Comparison of ENCODE assay signal across 9 mouse cellular contexts in genomic region chr4:156200623-156201475, GRCm38 (mm10). TPM values are rescaled to one million over a fixed set of nuclear protein-coding genes. Genes with fewer than 3 reads are reported as not detected.
DNase-seq lines count a peak whose midpoint lies in the region; ATAC-seq and TF ChIP-seq lines count a peak whose summit lies in the region.
"Had no signal": no experiment of that assay in that cellular context is flagged by ENCODE, and none has a peak within 500 bp of the region (broad histone marks: within the 10 kb centered on the region; RNA-seq: fewer than 3 reads in every experiment).

Isg15 (minus strand) TSS chr4:156200818.

- TF ChIP-seq EP300 in liver, embryonic 14.5 days (IDR thresholded peaks at IDR 0.05; ENCODE audit: low read depth): no peak

- no peak within 1 kb of the TSS for H3K27ac ChIP-seq in embryonic facial prominence, embryonic 14.5 days (replicated peaks; ENCODE audit: low read depth, low read length)
- H3K27ac ChIP-seq in embryonic facial prominence, embryonic 10.5 days (replicated peaks): no peak within 1 kb of the TSS
- no peak within 1 kb of the TSS for H3K27ac ChIP-seq in liver, embryonic 14.5 days
- H3K27ac ChIP-seq: embryonic facial prominence, embryonic 12.5 days had no signal

- no peak for ATAC-seq in embryonic facial prominence, embryonic 14.5 days (ENCODE audit: low read depth)
- ATAC-seq in liver, embryonic 14.5 days (ENCODE audit: insufficient read depth): no peak

- peak; percentile 34 for DNase-seq in embryonic facial prominence, embryonic 14.5 days (ENCODE audit: low spot score)
- no peak for DNase-seq in embryonic facial prominence, embryonic 10.5 days (ENCODE audit: low spot score)
- peak; percentile 36 for DNase-seq in thymus, postnatal 14 days
- DNase-seq in thymus, postnatal 36 days: no peak
- no peak for DNase-seq in liver, embryonic 14.5 days (ENCODE audit: low read depth in 3 of 3, low spot score in 3 of 3)
- no peak for DNase-seq in right cerebral cortex, postnatal 14 days
- DNase-seq in right cerebral cortex, adult 18-20 months: no peak
- DNase-seq in left cerebral cortex, postnatal 4 days: no peak

- no peak within 1 kb of the TSS for H3K4me3 ChIP-seq in embryonic facial prominence, embryonic 14.5 days (ENCODE audit: low read depth, low read length)
- no peak within 1 kb of the TSS for H3K4me3 ChIP-seq in embryonic facial prominence, embryonic 10.5 days
- peak within 1 kb of the TSS in 1 of 2 experiments; percentile 29; a peak in 3 of 4 replicates for H3K4me3 ChIP-seq in liver, embryonic 14.5 days (ENCODE audit: insufficient read depth in 1 of 2, low read depth in 2 of 2, low read length in 2 of 2)
- H3K4me3 ChIP-seq: embryonic facial prominence, embryonic 12.5 days had no signal

- 54% methylated on average over 10 of the region's 10 CpGs for WGBS in embryonic facial prominence, embryonic 14.5 days
- 65% methylated on average over 10 of the region's 10 CpGs for WGBS in embryonic facial prominence, embryonic 10.5 days
- 40% methylated on average over 10 of the region's 10 CpGs for WGBS in liver, embryonic 14.5 days (ENCODE audit: insufficient replicate concordance)

- no peaks in the 10 kb centered on the region for H3K36me3 ChIP-seq in embryonic facial prominence, embryonic 14.5 days (ENCODE audit: control insufficient read depth, insufficient read depth, low read length)
- no peaks in the 10 kb centered on the region for H3K36me3 ChIP-seq in embryonic facial prominence, embryonic 10.5 days (replicated peaks)
- H3K36me3 ChIP-seq in liver, embryonic 14.5 days (replicated peaks; ENCODE audit: control insufficient read depth, insufficient read depth, low read depth): no peaks in the 10 kb centered on the region
- H3K36me3 ChIP-seq: embryonic facial prominence, embryonic 12.5 days had no signal

- intact Hi-C loops in left cerebral cortex, postnatal 4 days (cut with DNase I): no loop called here

- 0 out of 2 replicates have a peak within 1 kb of the TSS, but pooled peaks have one; percentile 10 for H3K4me2 ChIP-seq in embryonic facial prominence, embryonic 14.5 days (ENCODE audit: low read depth, low read length)
- peak within 1 kb of the TSS; percentile 49 for H3K4me2 ChIP-seq in liver, embryonic 14.5 days (ENCODE audit: low read depth)
- H3K4me2 ChIP-seq: embryonic facial prominence, embryonic 12.5 days had no signal

- no peak within 1 kb of the TSS for H3K9ac ChIP-seq in embryonic facial prominence, embryonic 14.5 days (ENCODE audit: low read depth, low read length)
- peak within 1 kb of the TSS; percentile 24; the same call in 1 of the 2 replicates for H3K9ac ChIP-seq in liver, embryonic 14.5 days (replicated peaks)
- H3K9ac ChIP-seq: embryonic facial prominence, embryonic 12.5 days had no signal

- H3K27me3 ChIP-seq in embryonic facial prominence, embryonic 14.5 days (replicated peaks; ENCODE audit: control insufficient read depth, insufficient read depth, low read length): peaks cover 16% of the 10 kb centered on the region
- H3K27me3 ChIP-seq in embryonic facial prominence, embryonic 10.5 days (replicated peaks; ENCODE audit: low read depth, poor library complexity, severe bottlenecking): peaks cover 43% of the 10 kb centered on the region
- peaks cover 44% of the 10 kb centered on the region for H3K27me3 ChIP-seq in liver, embryonic 14.5 days (ENCODE audit: control insufficient read depth, insufficient read depth, low read length)

- H3K9me3 ChIP-seq in embryonic facial prominence, embryonic 14.5 days (ENCODE audit: control insufficient read depth, low read length): no peaks in the 10 kb centered on the region
- no peaks in the 10 kb centered on the region for H3K9me3 ChIP-seq in embryonic facial prominence, embryonic 10.5 days
- no peaks in the 10 kb centered on the region for H3K9me3 ChIP-seq in liver, embryonic 14.5 days (ENCODE audit: control insufficient read depth, low read length)
- H3K9me3 ChIP-seq: embryonic facial prominence, embryonic 12.5 days had no signal

- peaks cover 10% of the 10 kb centered on the region; the same call in 1 of the 2 replicates for H3K4me1 ChIP-seq in embryonic facial prominence, embryonic 14.5 days (ENCODE audit: control insufficient read depth, insufficient read depth, low read length)
- peaks cover 44% of the 10 kb centered on the region for H3K4me1 ChIP-seq in embryonic facial prominence, embryonic 10.5 days
- H3K4me1 ChIP-seq in liver, embryonic 14.5 days (replicated peaks; ENCODE audit: control insufficient read depth in 2 of 2, insufficient read depth in 2 of 2, low read length in 1 of 2): peaks cover 14 to 17% of the 10 kb centered on the region in 2 experiments

- TF ChIP-seq CTCF in liver, embryonic 14.5 days (IDR thresholded peaks at IDR 0.05; ENCODE audit: low read depth): no peak

RNA-seq across cellular contexts. Expression of gene Isg15, which starts in this region (rescaled TPM):
- 0.67 and 1.2 TPM in 2 replicates for polyA plus RNA-seq in embryonic facial prominence, embryonic 14.5 days (2014; fragmentation: Nextera tagmentation; extraction: Ambion mirVana)
- polyA plus RNA-seq in embryonic facial prominence, embryonic 10.5 days (2016; fragmentation: Nextera tagmentation; extraction: Ambion mirVana): 0.34 and 0.47 TPM in 2 replicates
- polyA plus RNA-seq in liver, embryonic 14.5 days (2012; rRNA removed): 5.8 and 6.1 TPM in 2 replicates
- 0.90 and 1.3 TPM in 2 replicates for polyA plus RNA-seq in liver, embryonic 14.5 days (2014; fragmentation: Nextera tagmentation; extraction: Ambion mirVana)
- total RNA-seq in left cerebral cortex, postnatal 4 days (2021): not detected

Comparison
In these comparisons a context has a peak if more than half of its experiments do, and no peak if none do; other contexts are left out.
1. DNase-seq: peak in embryonic facial prominence, embryonic 14.5 days (single experiment) and thymus, postnatal 14 days (single experiment); none in embryonic facial prominence, embryonic 10.5 days (single experiment), thymus, postnatal 36 days (0 of 2), liver, embryonic 14.5 days (0 of 3), right cerebral cortex, postnatal 14 days (single experiment), right cerebral cortex, adult 18-20 months (single experiment) and left cerebral cortex, postnatal 4 days (single experiment).